Comparison of ENCODE assay signal across 26 mouse cellular contexts in the genomic region with DNA sequence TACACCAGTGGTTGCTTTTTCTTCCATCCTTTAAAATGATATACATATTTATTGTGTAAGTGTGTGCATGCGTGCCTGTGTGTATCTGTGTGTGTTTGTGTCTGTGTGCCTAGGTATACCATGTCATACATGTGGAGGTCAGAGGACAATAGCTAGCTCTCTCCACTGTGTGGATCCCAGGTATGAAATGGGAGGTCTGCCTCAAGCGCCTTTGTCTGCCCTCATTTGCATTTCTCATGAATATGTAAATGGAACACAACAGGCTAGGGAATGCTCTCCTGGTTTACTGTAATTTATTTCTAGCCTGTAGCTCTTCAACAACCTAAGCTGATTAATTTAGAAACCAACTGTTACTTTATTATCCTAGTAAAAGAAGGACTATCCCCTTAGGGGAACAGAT. TPM values are rescaled to one million over a fixed set of nuclear protein-coding genes. Genes with fewer than 3 reads are reported as not detected.
DNase-seq lines count a peak whose midpoint lies in the region; ATAC-seq lines count a peak whose summit lies in the region.
"Had no signal": no experiment of that assay in that cellular context is flagged by ENCODE, and none has a peak within 500 bp of the region (broad histone marks: within the 10 kb centered on the region; RNA-seq: fewer than 3 reads in every experiment).

No protein-coding gene starts in this region.

- H3K4me1 ChIP-seq in forebrain, embryonic 13.5 days = no peaks in the 10 kb centered on the region
- H3K4me1 ChIP-seq in forebrain, embryonic 15.5 days = peaks cover 12% of the 10 kb centered on the region; the same call in 1 of the 2 replicates
- H3K4me1 ChIP-seq in midbrain, embryonic 13.5 days (replicated peaks) = no peaks in the 10 kb centered on the region
- no peaks in the 10 kb centered on the region for H3K4me1 ChIP-seq in midbrain, embryonic 11.5 days (ENCODE audit: control insufficient read depth, insufficient read depth, low read length)
- no peaks in the 10 kb centered on the region for H3K4me1 ChIP-seq in midbrain, embryonic 14.5 days (ENCODE audit: control insufficient read depth, insufficient read depth, low read length)
- no peaks in the 10 kb centered on the region for H3K4me1 ChIP-seq in neural tube, embryonic 15.5 days
- H3K4me1 ChIP-seq: embryonic facial prominence, embryonic 10.5 days; heart, embryonic 13.5 days; limb, embryonic 10.5 days; liver, embryonic 15.5 days; lung, embryonic 15.5 days had no signal

- H3K27ac ChIP-seq in forebrain, embryonic 13.5 days = no peak overlapping the region
- no peak overlapping the region for H3K27ac ChIP-seq in forebrain, embryonic 15.5 days (replicated peaks)
- no peak overlapping the region for H3K27ac ChIP-seq in midbrain, embryonic 13.5 days
- no peak overlapping the region for H3K27ac ChIP-seq in midbrain, embryonic 11.5 days (ENCODE audit: low read depth, low read length)
- 0 out of 2 replicates have a peak overlapping the region, but pooled peaks have one; percentile 45 for H3K27ac ChIP-seq in midbrain, embryonic 14.5 days (replicated peaks; ENCODE audit: low read depth, low read length)
- H3K27ac ChIP-seq in neural tube, embryonic 15.5 days (replicated peaks) = no peak overlapping the region
- H3K27ac ChIP-seq: embryonic facial prominence, embryonic 10.5 days; heart, adult 2 months; heart, embryonic 13.5 days; limb, embryonic 10.5 days; liver, embryonic 15.5 days; lung, embryonic 15.5 days; stomach, postnatal 0 days had no signal

- no peak overlapping the region for H3K9ac ChIP-seq in forebrain, embryonic 13.5 days
- no peak overlapping the region for H3K9ac ChIP-seq in forebrain, embryonic 15.5 days (replicated peaks)
- H3K9ac ChIP-seq in midbrain, embryonic 13.5 days (replicated peaks) = no peak overlapping the region
- no peak overlapping the region for H3K9ac ChIP-seq in midbrain, embryonic 11.5 days (ENCODE audit: low read length)
- no peak overlapping the region for H3K9ac ChIP-seq in midbrain, embryonic 14.5 days (replicated peaks; ENCODE audit: low read length)
- H3K9ac ChIP-seq in neural tube, embryonic 15.5 days (replicated peaks) = no peak overlapping the region
- H3K9ac ChIP-seq: heart, embryonic 13.5 days; liver, embryonic 15.5 days; lung, embryonic 15.5 days had no signal

- ATAC-seq in forebrain, embryonic 13.5 days = peak; percentile 38; the same call in 1 of the 2 replicates
- no peak for ATAC-seq in forebrain, embryonic 15.5 days (replicated peaks)
- ATAC-seq in midbrain, embryonic 13.5 days = peak; percentile 67
- no peak for ATAC-seq in midbrain, embryonic 11.5 days (ENCODE audit: low FRiP score)
- ATAC-seq in midbrain, embryonic 14.5 days (ENCODE audit: low FRiP score, low TSS enrichment) = peak; percentile 67; the same call in 1 of the 2 replicates
- ATAC-seq in neural tube, embryonic 15.5 days (ENCODE audit: low FRiP score) = peak; percentile 36; the same call in 1 of the 2 replicates
- ATAC-seq: inflammation-experienced regulatory T-cells, adult 6 months had no signal

- H3K36me3 ChIP-seq in forebrain, embryonic 13.5 days (ENCODE audit: poor library complexity, severe bottlenecking) = no peaks in the 10 kb centered on the region
- no peaks in the 10 kb centered on the region for H3K36me3 ChIP-seq in forebrain, embryonic 15.5 days
- H3K36me3 ChIP-seq in midbrain, embryonic 13.5 days = no peaks in the 10 kb centered on the region
- H3K36me3 ChIP-seq in midbrain, embryonic 11.5 days (ENCODE audit: control insufficient read depth, insufficient read depth, low read length) = no peaks in the 10 kb centered on the region
- no peaks in the 10 kb centered on the region for H3K36me3 ChIP-seq in midbrain, embryonic 14.5 days (ENCODE audit: control insufficient read depth, insufficient read depth, low read length)
- no peaks in the 10 kb centered on the region for H3K36me3 ChIP-seq in neural tube, embryonic 15.5 days
- H3K36me3 ChIP-seq: embryonic facial prominence, embryonic 10.5 days; heart, embryonic 13.5 days; limb, embryonic 10.5 days; liver, embryonic 15.5 days; lung, embryonic 15.5 days had no signal

- no peaks in the 10 kb centered on the region for H3K9me3 ChIP-seq in forebrain, embryonic 13.5 days (replicated peaks)
- H3K9me3 ChIP-seq in forebrain, embryonic 15.5 days = no peaks in the 10 kb centered on the region
- no peaks in the 10 kb centered on the region for H3K9me3 ChIP-seq in midbrain, embryonic 13.5 days
- no peaks in the 10 kb centered on the region for H3K9me3 ChIP-seq in midbrain, embryonic 11.5 days (ENCODE audit: control insufficient read depth, low read length)
- no peaks in the 10 kb centered on the region for H3K9me3 ChIP-seq in midbrain, embryonic 14.5 days (ENCODE audit: control insufficient read depth, low read length)
- H3K9me3 ChIP-seq in neural tube, embryonic 15.5 days (replicated peaks) = no peaks in the 10 kb centered on the region
- H3K9me3 ChIP-seq: embryonic facial prominence, embryonic 10.5 days; heart, embryonic 13.5 days; limb, embryonic 10.5 days; liver, embryonic 15.5 days; lung, embryonic 15.5 days; megakaryocyte, embryonic 14.5 days had no signal

- intact Hi-C loops in left cerebral cortex, postnatal 4 days (cut with DNase I) = no loop called here

- H3K27me3 ChIP-seq in forebrain, embryonic 13.5 days = no peaks in the 10 kb centered on the region
- no peaks in the 10 kb centered on the region for H3K27me3 ChIP-seq in forebrain, embryonic 15.5 days
- H3K27me3 ChIP-seq in midbrain, embryonic 13.5 days = no peaks in the 10 kb centered on the region
- no peaks in the 10 kb centered on the region for H3K27me3 ChIP-seq in midbrain, embryonic 11.5 days (ENCODE audit: control insufficient read depth, insufficient read depth, low read length)
- no peaks in the 10 kb centered on the region for H3K27me3 ChIP-seq in midbrain, embryonic 14.5 days (ENCODE audit: control insufficient read depth, insufficient read depth, low read length)
- no peaks in the 10 kb centered on the region for H3K27me3 ChIP-seq in neural tube, embryonic 15.5 days (replicated peaks)
- H3K27me3 ChIP-seq: heart, embryonic 13.5 days; liver, embryonic 15.5 days; lung, embryonic 15.5 days had no signal

- no peak overlapping the region for H3K4me3 ChIP-seq in forebrain, embryonic 13.5 days
- no peak overlapping the region for H3K4me3 ChIP-seq in forebrain, embryonic 15.5 days
- no peak overlapping the region for H3K4me3 ChIP-seq in midbrain, embryonic 13.5 days (replicated peaks)
- H3K4me3 ChIP-seq in midbrain, embryonic 11.5 days (ENCODE audit: low read depth, low read length) = no peak overlapping the region
- H3K4me3 ChIP-seq in midbrain, embryonic 14.5 days (replicated peaks; ENCODE audit: low read depth, low read length) = no peak overlapping the region
- H3K4me3 ChIP-seq in neural tube, embryonic 15.5 days (replicated peaks) = no peak overlapping the region
- H3K4me3 ChIP-seq: embryonic facial prominence, embryonic 10.5 days; heart, adult 2 months; heart, embryonic 13.5 days; limb, embryonic 10.5 days; liver, embryonic 15.5 days; lung, embryonic 15.5 days; megakaryocyte, embryonic 14.5 days had no signal

- no peak overlapping the region for H3K4me2 ChIP-seq in forebrain, embryonic 13.5 days
- no peak overlapping the region for H3K4me2 ChIP-seq in forebrain, embryonic 15.5 days (replicated peaks)
- no peak overlapping the region for H3K4me2 ChIP-seq in midbrain, embryonic 13.5 days (replicated peaks)
- H3K4me2 ChIP-seq in midbrain, embryonic 11.5 days = no peak overlapping the region
- no peak overlapping the region for H3K4me2 ChIP-seq in midbrain, embryonic 14.5 days (ENCODE audit: low read length)
- H3K4me2 ChIP-seq in neural tube, embryonic 15.5 days = no peak overlapping the region
- H3K4me2 ChIP-seq: heart, embryonic 13.5 days; liver, embryonic 15.5 days; lung, embryonic 15.5 days had no signal

- 63% methylated on average over 2 of the region's 2 CpGs for WGBS in forebrain, embryonic 13.5 days
- WGBS in forebrain, embryonic 15.5 days = 50% methylated on average over 2 of the region's 2 CpGs
- WGBS in midbrain, embryonic 13.5 days = 61% methylated on average over 2 of the region's 2 CpGs
- WGBS in midbrain, embryonic 11.5 days = 74% methylated on average over 2 of the region's 2 CpGs
- 57% methylated on average over 2 of the region's 2 CpGs for WGBS in midbrain, embryonic 14.5 days
- 57% methylated on average over 2 of the region's 2 CpGs for WGBS in neural tube, embryonic 15.5 days

- no peak for DNase-seq in midbrain, embryonic 11.5 days (ENCODE audit: low spot score, missing footprints)
- DNase-seq in midbrain, embryonic 14.5 days = peak; percentile 65
- DNase-seq in testis, postnatal 14 days (ENCODE audit: low spot score) = no peak
- no peak for DNase-seq in left cerebral cortex, postnatal 4 days
- DNase-seq: adrenal gland, postnatal 14 days; cerebellum, adult 9-10 months; gastrocnemius, postnatal 10 days; heart, adult 2 months; heart, postnatal 14 days; kidney, adult 18-20 months; kidney, postnatal 4 days; liver; lung, postnatal 36 days had no signal

RNA-seq across cellular contexts. Expression of gene Tmem177, which starts 41.7 kb away (rescaled TPM):
- 13.1 and 13.3 TPM in 2 replicates for polyA plus RNA-seq in forebrain, embryonic 13.5 days (2015; fragmentation: Nextera tagmentation; extraction: Ambion mirVana)
- polyA plus RNA-seq in forebrain, embryonic 15.5 days (2015; fragmentation: Nextera tagmentation; extraction: Ambion mirVana) = 14.4 and 14.8 TPM in 2 replicates
- polyA plus RNA-seq in midbrain, embryonic 13.5 days (2015; fragmentation: Nextera tagmentation; extraction: Ambion mirVana) = 8.9 and 9.0 TPM in 2 replicates
- polyA plus RNA-seq in midbrain, embryonic 11.5 days (2014; fragmentation: Nextera tagmentation; extraction: Ambion mirVana) = 9.2 and 10.8 TPM in 2 replicates
- 5.2 and 7.5 TPM in 2 replicates for polyA plus RNA-seq in midbrain, embryonic 14.5 days (2014; fragmentation: Nextera tagmentation; extraction: Ambion mirVana)
- polyA plus RNA-seq in neural tube, embryonic 15.5 days (2015; fragmentation: Nextera tagmentation; extraction: Ambion mirVana) = 5.9 and 6.6 TPM in 2 replicates
- total RNA-seq in left cerebral cortex, postnatal 4 days (2021) = 1 to 10 TPM; 7.6 to 7.7 TPM

RNA-seq across cellular contexts. Expression of gene Cfap221, which starts 42.4 kb away (rescaled TPM):
- polyA plus RNA-seq in forebrain, embryonic 13.5 days (2015; fragmentation: Nextera tagmentation; extraction: Ambion mirVana) = 0.72 TPM in 1 of 2 replicates, not detected in the other
- polyA plus RNA-seq in forebrain, embryonic 15.5 days (2015; fragmentation: Nextera tagmentation; extraction: Ambion mirVana) = 0.11 and 0.55 TPM in 2 replicates
- 0.05 TPM in 1 of 2 replicates, not detected in the other for polyA plus RNA-seq in midbrain, embryonic 13.5 days (2015; fragmentation: Nextera tagmentation; extraction: Ambion mirVana)
- 0.08 TPM in 1 of 2 replicates, not detected in the other for polyA plus RNA-seq in midbrain, embryonic 11.5 days (2014; fragmentation: Nextera tagmentation; extraction: Ambion mirVana)
- 0.37 TPM in 1 of 2 replicates, not detected in the other for polyA plus RNA-seq in midbrain, embryonic 14.5 days (2014; fragmentation: Nextera tagmentation; extraction: Ambion mirVana)
- 0.22 and 0.26 TPM in 2 replicates for polyA plus RNA-seq in neural tube, embryonic 15.5 days (2015; fragmentation: Nextera tagmentation; extraction: Ambion mirVana)
- total RNA-seq in left cerebral cortex, postnatal 4 days (2021) = under 1 TPM; 0.36 to 0.44 TPM
- total RNA-seq: adrenal gland, postnatal 14 days; gastrocnemius, postnatal 10 days; heart, adult 2 months; heart, postnatal 14 days had no signal
- polyA plus RNA-seq: embryonic facial prominence, embryonic 10.5 days; heart, embryonic 13.5 days; inflammation-experienced regulatory T-cells, adult 6 months; limb, embryonic 10.5 days; small intestine, adult 2 months had no signal

RNA-seq across cellular contexts. Expression of gene Sctr, which starts 52.0 kb away (rescaled TPM):
- polyA plus RNA-seq in forebrain, embryonic 13.5 days (2015; fragmentation: Nextera tagmentation; extraction: Ambion mirVana) = 0.45 and 0.52 TPM in 2 replicates
- 0.43 and 0.52 TPM in 2 replicates for polyA plus RNA-seq in forebrain, embryonic 15.5 days (2015; fragmentation: Nextera tagmentation; extraction: Ambion mirVana)
- polyA plus RNA-seq in midbrain, embryonic 13.5 days (2015; fragmentation: Nextera tagmentation; extraction: Ambion mirVana) = 0.98 and 1.4 TPM in 2 replicates
- 0.53 and 0.62 TPM in 2 replicates for polyA plus RNA-seq in midbrain, embryonic 11.5 days (2014; fragmentation: Nextera tagmentation; extraction: Ambion mirVana)
- 0.38 and 0.53 TPM in 2 replicates for polyA plus RNA-seq in midbrain, embryonic 14.5 days (2014; fragmentation: Nextera tagmentation; extraction: Ambion mirVana)
- 0.84 and 0.89 TPM in 2 replicates for polyA plus RNA-seq in neural tube, embryonic 15.5 days (2015; fragmentation: Nextera tagmentation; extraction: Ambion mirVana)
- 1 to 10 TPM in 1 of 2 experiments, under 1 TPM in 1; 0.96 to 1.2 TPM for total RNA-seq in left cerebral cortex, postnatal 4 days (2021)
- polyA plus RNA-seq: inflammation-experienced regulatory T-cells, adult 6 months; liver, embryonic 15.5 days had no signal

Comparison
In these comparisons a context has a peak if more than half of its experiments do, and no peak if none do; other contexts are left out.
1. ATAC-seq: peak in forebrain, embryonic 13.5 days (single experiment), midbrain, embryonic 13.5 days (single experiment), midbrain, embryonic 14.5 days (single experiment) and neural tube, embryonic 15.5 days (single experiment); none in forebrain, embryonic 15.5 days (single experiment) and midbrain, embryonic 11.5 days (single experiment).